Mouse (Mus musculus) midbrain, embryonic 16.5 days (tissue): ENCODE measurements around the gene Grm1. TPM values are rescaled to one million over a fixed set of nuclear protein-coding genes. Genes with fewer than 3 reads are reported as not detected.
A peak's percentile ranks its signal among the peaks of the same experiment; 100 is the strongest.
"Not testable (repeated sequence)": the region's sequence is repeated elsewhere in the genome, so short reads cannot be mapped to it uniquely, and the experiment has no call there.

Experiments used
- ATAC-seq: fragments of 200-750 bp; cut with Nextera tagmentation; 2 replicates; pipeline ENCODE4 v1.8.0; 2017; ENCODE audit warnings: moderate TSS enrichment
- H3K27ac ChIP-seq: fragments of 300-500 bp; sonication (generic); 2 replicates; pipeline ENCODE4 v1.5.1; 2014; ENCODE audit warnings: mild to moderate bottlenecking, low read length, mixed read lengths
- H3K27me3 ChIP-seq: fragments of 300-500 bp; sonication (generic); 2 replicates; pipeline ENCODE4 v1.6.1; 2014; ENCODE audit warnings: low read depth, low read length, mixed read lengths; ENCODE audit not compliant: control insufficient read depth, insufficient read depth
- H3K36me3 ChIP-seq: fragments of 300-500 bp; sonication (generic); 2 replicates; pipeline ENCODE4 v1.6.1; 2014; ENCODE audit warnings: mild to moderate bottlenecking, low read length, moderate library complexity, mixed read lengths; ENCODE audit not compliant: control insufficient read depth, insufficient read depth
- H3K4me1 ChIP-seq: fragments of 300-500 bp; sonication (generic); 2 replicates; pipeline ENCODE4 v1.6.1; 2014; ENCODE audit warnings: mild to moderate bottlenecking, low read length, mixed read lengths; ENCODE audit not compliant: control insufficient read depth, insufficient read depth
- H3K4me2 ChIP-seq: fragments of 300-500 bp; sonication (generic); 2 replicates; pipeline ENCODE4 v1.6.1; 2014; ENCODE audit warnings: mild to moderate bottlenecking, low read length, mixed read lengths
- H3K4me3 ChIP-seq: fragments of 300-500 bp; sonication (generic); 2 replicates; pipeline ENCODE4 v1.5.1; 2014; ENCODE audit warnings: low read depth, mild to moderate bottlenecking, low read length, moderate library complexity, mixed read lengths
- H3K9ac ChIP-seq: fragments of 300-500 bp; sonication (generic); 2 replicates; pipeline ENCODE4 v1.6.1; 2014; ENCODE audit warnings: low read depth, low read length, mixed read lengths
- H3K9me3 ChIP-seq: fragments of 300-500 bp; sonication (generic); replicated peaks from 2 replicates; pipeline ENCODE4 v1.6.1; 2014; ENCODE audit warnings: mild to moderate bottlenecking, low read length, mixed read lengths; ENCODE audit not compliant: control insufficient read depth, poor library complexity, severe bottlenecking
- WGBS: fragments of 180-500 bp; shearing (Covaris S2); extraction: QIAGEN DNeasy Blood & Tissue Kit; methylation state at CpG from one replicate; pipeline ENCODE4 v1.1.7; 2014; 5-methylcytosine and 5-hydroxymethylcytosine counted together
- polyA plus RNA-seq: library from polyadenylated mRNA; unstranded; fragments of >200 nt; fragmentation: Nextera tagmentation; extraction: Ambion mirVana; gene quantifications from 2 replicates; pipeline ENCODE4 v1.2.1, GENCODE M21; 2015

The Grm1 gene
- polyA plus RNA-seq, 1 experiment from 2014 or later: 18.1 TPM

GRCm38 (mm10) chr10:11061318-11062071, 20.7 kb downstream of the Grm1 start:
- no peak for ATAC-seq
- no peaks in the 10 kb centered on the region for H3K27me3 ChIP-seq
- 68% methylated on average over 10 of the region's 10 CpGs for WGBS
- no peaks in the 10 kb centered on the region for H3K4me1 ChIP-seq
- no peak overlapping the region for H3K4me2 ChIP-seq
- H3K4me3 ChIP-seq: no peak overlapping the region
- no peaks in the 10 kb centered on the region for H3K9me3 ChIP-seq
- H3K27ac ChIP-seq: no peak overlapping the region
- no peak overlapping the region for H3K9ac ChIP-seq
- H3K36me3 ChIP-seq: no peaks in the 10 kb centered on the region

- H3K4me2 ChIP-seq: no peak overlapping the region
- H3K27me3 ChIP-seq: no peaks in the 10 kb centered on the region
- H3K9ac ChIP-seq: no peak overlapping the region
- WGBS: 88% methylated on average over 7 of the region's 7 CpGs
- no peaks in the 10 kb centered on the region for H3K36me3 ChIP-seq
- no peaks in the 10 kb centered on the region for H3K4me1 ChIP-seq
- no peak overlapping the region for H3K4me3 ChIP-seq
- no peak overlapping the region for H3K27ac ChIP-seq
- ATAC-seq: no peak
- no peaks in the 10 kb centered on the region for H3K9me3 ChIP-seq
Observed at GRCm38 (mm10) chr10:11049361-11049760, 32.8 kb downstream of the Grm1 start.

- H3K36me3 ChIP-seq, H3K9ac ChIP-seq, H3K9me3 ChIP-seq, H3K4me1 ChIP-seq, ATAC-seq, H3K4me3 ChIP-seq, H3K27ac ChIP-seq, H3K4me2 ChIP-seq, H3K27me3 ChIP-seq: not testable (repeated sequence)
- WGBS: 63% methylated on average over 10 of the region's 13 CpGs
Observed at GRCm38 (mm10) chr10:11045421-11045820, 36.7 kb downstream of the Grm1 start.

DNA sequence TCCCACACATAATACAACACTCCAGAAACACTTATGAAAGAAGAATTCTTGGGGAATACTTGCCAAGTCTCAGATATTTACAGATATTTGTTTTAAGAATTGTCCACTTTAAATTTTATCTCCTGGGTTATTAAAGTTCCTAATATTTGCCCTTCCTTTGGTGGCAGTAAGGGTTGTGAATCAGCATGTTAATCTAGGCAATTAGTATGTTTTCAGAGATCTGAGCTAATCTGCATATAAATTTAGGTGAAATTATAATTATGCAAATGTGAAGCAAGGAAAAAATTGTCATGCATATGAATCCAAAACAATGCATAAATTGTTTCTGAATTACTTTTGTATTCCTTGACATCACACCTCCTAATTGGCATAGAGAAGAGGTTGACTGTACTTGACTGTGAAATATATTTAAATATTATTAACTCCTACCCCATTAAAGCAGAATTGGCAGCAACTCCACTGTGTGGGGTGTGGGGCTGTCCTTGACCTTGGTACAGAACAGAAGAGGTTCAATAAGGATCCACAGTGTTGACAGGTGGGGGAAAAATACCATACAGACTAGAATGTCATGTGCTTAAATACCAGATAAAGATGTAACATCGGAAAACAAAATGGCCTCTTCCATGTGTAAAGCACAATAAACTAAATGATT, 37.6 kb downstream of the Grm1 start:
- no peaks in the 10 kb centered on the region for H3K4me1 ChIP-seq
- H3K27ac ChIP-seq: no peak overlapping the region
- no peak overlapping the region for H3K4me2 ChIP-seq
- no peaks in the 10 kb centered on the region for H3K36me3 ChIP-seq
- WGBS: 80% methylated on average over 1 of the region's 1 CpGs
- no peaks in the 10 kb centered on the region for H3K9me3 ChIP-seq
- H3K4me3 ChIP-seq: no peak overlapping the region
- no peak for ATAC-seq
- H3K27me3 ChIP-seq: no peaks in the 10 kb centered on the region
- H3K9ac ChIP-seq: no peak overlapping the region

DNA sequence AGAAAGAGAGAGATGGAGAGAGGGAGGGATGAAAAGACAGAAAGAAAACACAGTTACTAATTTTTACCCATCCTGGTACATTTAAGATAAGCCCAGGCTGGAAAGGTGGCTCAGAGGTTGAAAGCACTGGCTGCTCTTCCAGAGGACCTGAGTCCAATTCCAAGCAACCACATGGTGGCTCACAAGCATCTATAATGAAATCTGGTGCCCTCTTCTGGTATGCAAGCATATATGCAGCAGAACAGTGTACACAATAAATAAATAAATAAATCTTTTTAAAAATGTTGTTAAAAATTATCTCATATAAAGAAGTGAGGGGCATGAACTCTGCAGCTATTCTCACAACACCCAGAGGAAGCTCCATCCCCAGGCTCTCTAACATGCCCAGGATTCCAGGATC, 42.8 kb downstream of the Grm1 start:
- H3K4me3 ChIP-seq: no peak overlapping the region
- H3K36me3 ChIP-seq: no peaks in the 10 kb centered on the region
- no peak for ATAC-seq
- H3K27ac ChIP-seq: no peak overlapping the region
- H3K9me3 ChIP-seq: no peaks in the 10 kb centered on the region
- no peak overlapping the region for H3K9ac ChIP-seq
- H3K4me2 ChIP-seq: no peak overlapping the region
- H3K27me3 ChIP-seq: no peaks in the 10 kb centered on the region
- no peaks in the 10 kb centered on the region for H3K4me1 ChIP-seq

DNA sequence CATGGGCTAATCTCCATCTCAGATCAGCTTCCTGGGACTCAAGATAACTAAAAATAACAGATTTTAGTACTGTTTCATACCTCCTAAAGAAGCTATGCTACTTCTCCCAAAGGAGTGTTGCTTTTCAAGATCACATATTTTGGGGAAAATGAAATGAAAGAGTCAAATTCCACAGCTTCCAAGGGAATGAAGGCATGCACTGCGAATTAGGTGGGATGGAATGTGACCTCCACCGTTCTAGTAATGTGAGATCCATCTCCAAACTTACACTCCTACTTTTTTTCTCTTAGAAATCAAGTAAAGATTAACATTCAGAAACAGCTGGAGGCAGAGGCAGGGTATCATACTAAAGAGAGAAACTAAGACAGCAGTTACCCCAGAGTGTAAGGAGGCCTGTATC, 49.9 kb downstream of the Grm1 start:
- no peaks in the 10 kb centered on the region for H3K9me3 ChIP-seq
- H3K4me1 ChIP-seq: no peaks in the 10 kb centered on the region
- 85% methylated on average over 2 of the region's 2 CpGs for WGBS
- no peak for ATAC-seq
- H3K9ac ChIP-seq: no peak overlapping the region
- H3K27ac ChIP-seq: no peak overlapping the region
- H3K27me3 ChIP-seq: no peaks in the 10 kb centered on the region
- H3K36me3 ChIP-seq: no peaks in the 10 kb centered on the region
- no peak overlapping the region for H3K4me2 ChIP-seq
- H3K4me3 ChIP-seq: no peak overlapping the region

DNA sequence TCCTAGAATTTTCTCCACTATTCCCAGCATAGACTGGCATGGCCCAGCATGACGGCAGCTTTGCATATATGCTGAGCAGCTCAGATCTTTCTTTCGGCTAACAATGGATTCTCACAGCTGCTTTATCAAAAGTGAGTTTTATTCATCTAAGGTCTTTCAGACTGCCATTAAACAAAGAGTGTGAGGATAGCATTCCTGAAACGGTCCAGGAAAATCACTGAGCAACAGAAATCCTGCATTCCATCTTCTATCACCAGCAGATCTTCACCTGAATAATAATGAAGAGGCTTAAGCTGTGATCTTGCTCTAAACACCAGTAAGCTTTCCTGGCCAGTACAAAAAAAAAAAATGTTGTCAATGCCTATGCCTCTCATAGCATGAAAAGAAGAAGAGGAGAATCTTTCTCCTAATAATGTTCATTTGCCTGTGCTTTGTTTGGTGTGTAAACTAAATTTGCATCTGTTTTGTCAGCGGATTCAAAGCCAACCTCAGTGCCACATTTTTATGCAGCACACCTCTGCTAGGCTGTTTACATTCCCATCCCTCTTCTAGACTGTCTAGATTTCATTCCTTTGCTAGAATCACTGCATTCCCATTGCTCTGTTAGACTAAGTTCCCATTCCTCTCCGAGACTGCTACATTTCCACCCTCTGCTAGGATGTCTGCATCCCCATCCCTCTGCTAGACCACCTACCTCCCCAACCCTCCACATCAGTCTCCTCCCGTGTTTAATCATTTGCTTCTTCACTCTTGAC, 56.2 kb downstream of the Grm1 start:
- H3K27me3 ChIP-seq: no peaks in the 10 kb centered on the region
- H3K4me1 ChIP-seq: peaks cover 9% of the 10 kb centered on the region
- 12% methylated on average over 6 of the region's 6 CpGs for WGBS
- H3K9me3 ChIP-seq: no peaks in the 10 kb centered on the region
- peak; percentile 73 for ATAC-seq
- 0 out of 2 replicates have a peak overlapping the region, but pooled peaks have one; percentile 3 for H3K9ac ChIP-seq
- no peaks in the 10 kb centered on the region for H3K36me3 ChIP-seq
- H3K4me2 ChIP-seq: no peak overlapping the region
- H3K4me3 ChIP-seq: no peak overlapping the region
- H3K27ac ChIP-seq: peak overlapping the region; percentile 41

DNA sequence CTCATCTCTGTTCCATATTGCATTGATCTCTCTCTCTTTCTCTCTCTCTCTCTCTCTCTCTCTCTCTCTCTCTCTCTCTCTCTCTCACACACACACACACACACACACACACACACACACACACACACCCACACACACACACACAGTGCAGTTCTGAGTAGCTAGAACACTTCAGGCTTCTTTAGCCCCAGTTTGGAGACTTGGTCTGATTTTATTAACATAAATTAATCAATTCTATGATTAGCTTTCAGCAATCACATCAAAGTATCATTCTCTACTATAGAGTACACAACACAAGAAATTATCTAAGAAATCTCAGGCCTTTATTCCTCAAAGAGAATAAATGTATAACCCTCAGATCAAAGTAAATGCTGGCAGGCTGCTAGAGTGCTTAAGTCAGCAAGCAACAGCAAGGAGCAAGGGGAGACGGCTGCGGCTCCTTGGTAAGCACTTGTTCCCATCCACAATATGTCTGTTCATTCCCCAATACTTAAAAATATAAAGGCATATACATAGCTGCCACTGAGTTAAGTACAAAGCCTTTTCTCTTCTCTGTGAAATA, 63.1 kb downstream of the Grm1 start:
- peak; percentile 76 for ATAC-seq
- WGBS: 52% methylated on average over 2 of the region's 2 CpGs

DNA sequence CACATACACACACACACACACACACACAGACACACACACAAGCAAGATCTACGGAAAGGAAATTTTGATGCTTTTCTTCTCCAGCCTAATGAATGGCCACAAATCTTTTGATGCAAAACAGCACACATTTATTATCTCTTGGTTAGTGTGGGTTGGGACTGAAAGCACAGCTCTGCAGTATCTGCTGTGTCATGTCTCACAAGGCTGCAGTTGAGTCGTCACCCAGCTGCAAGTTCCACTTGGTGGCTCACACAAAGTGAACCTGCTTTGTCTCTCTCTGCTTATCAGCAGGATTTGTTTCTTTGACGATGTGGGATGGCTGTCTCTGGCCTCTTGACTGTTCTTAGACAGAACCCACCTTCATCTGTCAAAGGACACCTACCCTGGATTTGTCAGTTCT, 68.5 kb downstream of the Grm1 start:
- Histone ChIP-seq H3K4me3 (no peak overlapping the region), H3K9ac (no peak overlapping the region), H3K4me1 (no peaks in the 10 kb centered on the region), H3K36me3 (no peaks in the 10 kb centered on the region), H3K27ac (no peak overlapping the region), H3K9me3 (no peaks in the 10 kb centered on the region), H3K27me3 (no peaks in the 10 kb centered on the region), H3K4me2 (no peak overlapping the region)
- WGBS: 67% methylated on average over 3 of the region's 3 CpGs
- ATAC-seq: no peak

More for the DNA sequence above, 63.1 kb downstream of the Grm1 start:
- H3K4me3 ChIP-seq: no peak overlapping the region
- H3K4me1 ChIP-seq: no peaks in the 10 kb centered on the region
- no peak overlapping the region for H3K9ac ChIP-seq
- H3K27me3 ChIP-seq: no peaks in the 10 kb centered on the region
- H3K36me3 ChIP-seq: no peaks in the 10 kb centered on the region
- no peaks in the 10 kb centered on the region for H3K9me3 ChIP-seq
- no peak overlapping the region for H3K27ac ChIP-seq
- H3K4me2 ChIP-seq: no peak overlapping the region
